Mouse (Mus musculus): ENCODE results near the gene Tchh.

GRCm38 (mm10) chr3:93443501-93444101 is 1.5 kb downstream of the Tchh start:
- no peak for TF ChIP-seq CTCF (conservative IDR thresholded peaks at IDR 0.05; ENCODE audit: insufficient read depth, insufficient read length, low read depth, low read length)
- TF ChIP-seq POLR2A (IDR thresholded peaks at IDR 0.05; ENCODE audit: low read depth, low read length): no peak

Measured in kidney, adult 2 months (tissue).